Mouse (Mus musculus): ENCODE measurements around the gene Morc3.
"Not testable (repeated sequence)": the region's sequence is repeated elsewhere in the genome, so short reads cannot be mapped to it uniquely, and the experiment has no call there.

- TF ChIP-seq POLR2A (IDR thresholded peaks at IDR 0.05; ENCODE audit: borderline replicate concordance, insufficient read depth, low read length); CTCF (IDR thresholded peaks at IDR 0.05; ENCODE audit: borderline replicate concordance, insufficient read depth, low read depth, low read length): not testable (repeated sequence)
Observed at GRCm38 (mm10) chr16:93822433-93823225, 9.3 kb upstream of the Morc3 start.

All from cerebellum, adult 2 months (tissue).